Mouse (Mus musculus) colon, adult 2 months (tissue): ENCODE measurements around the gene Gm3667. TPM values are rescaled to one million over a fixed set of nuclear protein-coding genes. Genes with fewer than 3 reads are reported as not detected.

Source experiments
- polyA plus RNA-seq: library from polyadenylated mRNA; depleted of rRNA; stranded (reverse); fragments of >200 nt; gene quantifications from 2 replicates; pipeline ENCODE4 v1.2.3, GENCODE M21; 2012; rRNA removed

The Gm3667 gene
- polyA plus RNA-seq = not detected in 2 replicates

DNA sequence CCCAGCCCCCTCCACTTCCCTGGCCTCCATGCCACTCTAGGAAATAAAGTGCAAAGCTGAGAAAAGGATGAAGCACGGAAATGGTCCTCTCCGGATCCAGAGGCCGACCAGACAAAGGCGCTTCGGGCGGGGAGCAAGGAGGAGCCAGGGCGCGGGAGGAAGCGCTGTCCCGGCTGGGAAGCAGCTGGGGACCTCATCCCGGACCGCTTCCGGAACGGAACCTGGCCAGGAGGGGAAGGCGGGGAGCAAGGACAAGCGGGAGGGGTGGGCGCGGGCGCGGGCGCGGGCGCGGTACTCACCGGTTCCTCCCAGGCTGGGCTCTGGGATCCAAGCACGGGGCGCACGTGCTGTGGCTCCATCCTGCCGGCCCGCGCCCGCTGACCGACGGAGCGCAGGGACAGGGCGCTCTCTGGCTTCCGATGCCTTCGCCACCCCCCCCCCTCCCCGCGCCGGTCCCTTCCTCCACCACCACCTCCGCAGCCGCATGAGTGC lies at the start of gene Gm3667:
Gene Gm3667 (minus strand): TSS at position 442 of the 492 bp plus-strand sequence.

GRCm38 (mm10) chr14:6840211-6840610 lies 49.6 kb downstream of the Gm3667 start, which contains the start of gene Gm3642:
Gene Gm3642 (minus strand): TSS chr14:6840311.

Other genes starting within 250 kb of the Gm3667 start
- gene Gm10251, start 205.8 kb downstream of the Gm3667 start, polyA plus RNA-seq = 0.06 TPM in 1 of 2 replicates, not detected in the other
- not detected in 2 replicates for gene Gm8050, start 169.7 kb downstream of the Gm3667 start, polyA plus RNA-seq
- 0.23 TPM in 1 of 2 replicates, not detected in the other for gene Gm3636, start 147.6 kb downstream of the Gm3667 start, polyA plus RNA-seq
- not detected in 2 replicates for gene Gm8362, start 115.6 kb downstream of the Gm3667 start, polyA plus RNA-seq
- gene Gm3642, start 49.7 kb downstream of the Gm3667 start, polyA plus RNA-seq = not detected in 2 replicates
- not detected in 2 replicates for gene Gm6356, start 83.9 kb upstream of the Gm3667 start, polyA plus RNA-seq
- not detected in 2 replicates for gene Gm10406, start 137.5 kb upstream of the Gm3667 start, polyA plus RNA-seq
- not detected in 2 replicates for gene Gm3685, start 155.0 kb upstream of the Gm3667 start, polyA plus RNA-seq
- not detected in 2 replicates for gene Gm3696, start 210.7 kb upstream of the Gm3667 start, polyA plus RNA-seq
- gene Gm6676, start 235.4 kb upstream of the Gm3667 start, polyA plus RNA-seq = not detected in 2 replicates